Mouse (Mus musculus): ENCODE results near the gene Tmem102.

Gene Tmem102

DNA sequence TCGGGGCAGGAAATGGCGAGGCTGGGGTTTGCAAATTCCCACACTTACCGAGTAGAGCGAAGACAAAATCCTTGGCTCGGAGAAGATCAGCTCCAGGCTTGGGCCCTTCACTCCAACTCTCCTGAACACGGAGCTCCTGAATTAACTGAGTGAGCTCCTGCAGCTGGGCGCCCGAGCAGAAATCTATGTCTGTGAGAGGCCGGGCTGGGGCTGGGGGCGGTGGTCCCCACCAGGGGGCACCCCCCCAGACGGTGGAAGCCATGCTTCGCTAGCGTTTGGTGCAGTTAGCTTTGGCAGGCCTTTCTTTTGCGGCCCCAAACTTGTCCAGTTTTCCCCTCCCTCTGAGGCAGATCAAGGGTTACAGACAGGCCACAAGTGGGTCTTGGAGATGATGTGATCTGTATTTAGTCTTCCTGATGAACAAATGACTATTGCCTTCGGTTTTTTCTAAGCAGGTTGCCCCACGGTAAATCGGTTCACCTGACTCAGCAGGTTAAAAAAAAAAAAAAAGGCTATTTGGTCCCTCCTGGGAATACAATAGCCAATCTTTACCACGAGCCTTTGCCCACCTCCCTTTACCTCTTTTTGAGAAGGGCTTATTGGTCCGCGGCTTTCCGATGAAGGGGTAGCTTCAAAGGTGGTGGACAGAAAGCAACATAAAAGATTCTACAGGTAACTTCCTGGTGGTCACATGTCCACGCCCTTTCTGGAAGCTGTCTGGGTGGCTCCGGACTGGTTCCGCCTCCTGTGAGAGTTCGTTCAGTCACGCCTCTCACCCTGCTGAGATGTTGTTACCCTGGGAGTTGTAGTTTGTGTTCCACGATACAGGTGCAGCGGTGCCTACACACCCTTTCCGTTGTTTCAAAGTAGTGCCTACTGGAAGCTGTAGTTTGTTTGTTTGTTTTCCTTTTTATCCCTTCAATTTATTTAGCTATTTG, at the start of gene Tmem102:
Gene Tmem102 (minus strand): TSS at position 653 of the 938 bp plus-strand sequence.
- no peak for DNase-seq (ENCODE audit: low read depth)

GRCm38 (mm10) chr11:69854680-69855079, 49.3 kb upstream of the Tmem102 start:
- no peak for DNase-seq (ENCODE audit: low read depth)

- DNase-seq (ENCODE audit: low read depth) = peak; percentile 40
Observed at GRCm38 (mm10) chr11:69853994-69854393, 48.6 kb upstream of the Tmem102 start.

DNA sequence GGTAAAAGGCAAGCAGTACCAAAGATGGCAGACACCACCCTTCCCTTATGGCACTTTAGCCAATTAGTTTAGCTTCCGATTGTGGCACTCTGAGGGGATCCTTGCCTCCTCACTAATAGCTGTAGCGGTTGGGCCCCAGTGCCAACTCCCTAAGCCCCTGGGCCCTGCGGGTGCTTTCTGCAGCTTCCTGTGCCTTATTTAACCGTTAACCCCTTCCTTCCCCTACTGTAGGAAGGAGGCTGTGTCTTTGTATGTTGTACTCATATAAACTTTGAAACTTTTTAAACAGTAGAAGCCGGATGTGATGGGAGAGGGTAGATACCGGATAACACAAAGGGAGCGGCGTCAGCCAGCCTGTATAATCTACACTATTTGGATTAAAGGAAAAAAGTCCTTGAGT, 45.3 kb upstream of the Tmem102 start:
- no peak for DNase-seq (ENCODE audit: low read depth)

DNA sequence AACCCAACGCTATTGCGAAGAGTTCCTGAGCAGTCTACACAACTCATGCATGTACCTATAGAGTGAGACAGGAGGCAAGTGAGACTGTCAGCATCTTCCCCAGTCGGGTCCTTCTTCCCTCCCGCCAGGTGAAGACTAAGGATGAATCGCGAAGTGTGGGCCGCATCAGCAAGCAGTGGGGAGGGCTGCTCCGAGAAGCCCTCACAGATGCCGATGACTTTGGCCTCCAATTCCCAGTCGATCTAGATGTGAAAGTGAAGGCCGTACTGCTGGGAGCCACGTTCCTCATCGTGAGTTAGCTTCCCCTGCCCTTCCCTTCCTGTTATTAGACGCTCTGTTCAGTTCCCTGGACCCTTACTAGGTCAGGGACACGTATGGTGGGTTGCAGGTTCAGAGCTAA, 44.5 kb upstream of the Tmem102 start:
- no peak for DNase-seq (ENCODE audit: low read depth)

DNA sequence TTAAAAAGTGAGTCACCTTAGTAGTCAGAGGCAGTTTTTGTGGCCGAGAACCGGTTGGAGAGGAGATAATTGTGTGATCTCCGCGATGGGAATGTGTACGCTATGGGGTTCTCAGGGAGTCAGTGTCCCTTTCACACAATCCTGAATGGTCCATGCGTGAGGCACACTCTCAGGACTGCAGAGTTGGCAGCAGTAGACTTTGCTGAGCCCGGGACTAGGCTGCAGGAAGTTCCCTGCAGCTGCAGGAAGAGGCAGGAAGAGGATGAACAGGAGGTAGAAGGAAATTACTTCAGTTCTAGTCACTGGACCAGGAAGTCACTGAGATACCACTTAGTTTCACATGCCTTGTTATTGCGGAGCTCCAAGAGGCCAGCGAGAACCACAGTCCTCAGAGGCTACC, 43.7 kb upstream of the Tmem102 start:
- DNase-seq (ENCODE audit: low read depth) = no peak

DNA sequence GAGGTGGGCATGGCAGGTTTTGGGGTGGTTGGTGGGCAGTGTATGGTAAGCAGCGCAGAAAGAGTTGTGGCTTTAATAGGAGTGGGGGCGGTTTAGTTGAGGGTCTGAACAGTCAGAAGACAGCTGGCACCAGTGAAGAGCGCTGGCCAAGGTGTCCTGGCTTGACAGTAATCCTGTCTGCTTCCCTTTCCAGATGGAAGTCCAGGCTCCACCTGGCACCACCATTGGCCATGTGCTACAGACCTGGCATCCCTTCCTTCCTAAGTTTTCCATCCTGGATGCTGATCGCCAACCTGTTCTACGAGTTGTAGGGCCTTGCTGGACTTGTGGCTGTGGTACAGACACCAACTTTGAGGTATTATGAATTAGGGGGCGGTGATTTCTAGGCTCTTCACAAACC, 42.6 kb upstream of the Tmem102 start:
- DNase-seq (ENCODE audit: low read depth) = no peak

DNA sequence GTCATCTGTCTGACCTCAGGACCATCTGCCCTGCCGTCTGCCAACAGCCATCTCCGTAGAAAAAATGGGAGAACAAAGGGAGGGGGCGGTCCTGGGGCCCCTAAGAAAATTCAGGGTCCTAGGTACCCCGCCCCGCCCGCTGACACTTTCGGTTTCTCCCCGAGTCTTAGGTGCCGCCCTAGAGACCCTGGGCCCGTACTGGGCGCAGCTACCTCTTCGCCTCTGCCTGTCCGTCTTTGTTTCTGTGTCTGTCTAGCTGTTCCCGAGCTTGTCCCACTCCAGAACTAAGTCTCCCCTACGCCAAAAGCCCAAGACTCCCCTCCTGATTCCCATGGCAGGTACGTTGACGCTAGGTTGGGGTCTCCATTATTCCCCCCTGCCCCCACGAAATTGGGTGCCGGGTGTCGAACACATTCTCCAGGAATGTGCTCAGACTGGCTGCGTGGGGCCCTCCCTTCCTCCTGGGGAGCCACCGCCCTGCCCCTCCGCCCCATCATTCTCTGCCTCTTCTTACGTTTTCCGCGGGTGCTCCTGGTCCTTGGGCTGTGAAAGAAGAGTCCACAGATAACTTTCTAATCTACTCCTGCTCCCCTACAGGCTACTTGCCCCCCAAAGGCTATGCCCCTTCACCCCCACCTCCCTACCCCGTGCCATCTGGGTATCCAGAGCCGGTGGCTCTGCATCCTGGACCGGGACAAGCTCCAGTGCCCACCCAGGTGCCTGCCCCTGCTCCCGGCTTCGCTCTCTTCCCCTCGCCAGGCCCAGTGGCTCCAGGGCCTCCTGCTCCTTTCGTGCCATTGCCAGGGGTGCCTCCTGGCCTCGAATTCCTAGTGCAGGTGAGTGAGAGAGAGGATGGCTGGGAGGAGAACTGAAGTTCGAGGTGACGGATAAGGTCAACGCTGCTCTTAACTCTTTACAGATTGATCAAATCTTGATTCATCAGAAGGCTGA, 41.6 kb upstream of the Tmem102 start:
- DNase-seq (ENCODE audit: low read depth) = peak; percentile 85

GRCm38 (mm10) chr11:69846198-69846680, 40.8 kb upstream of the Tmem102 start, which contains the start of gene Plscr3:
TSS of gene Plscr3 (plus strand) at chr11:69846376.
- peak; percentile 92 for DNase-seq (ENCODE audit: low read depth)

DNA sequence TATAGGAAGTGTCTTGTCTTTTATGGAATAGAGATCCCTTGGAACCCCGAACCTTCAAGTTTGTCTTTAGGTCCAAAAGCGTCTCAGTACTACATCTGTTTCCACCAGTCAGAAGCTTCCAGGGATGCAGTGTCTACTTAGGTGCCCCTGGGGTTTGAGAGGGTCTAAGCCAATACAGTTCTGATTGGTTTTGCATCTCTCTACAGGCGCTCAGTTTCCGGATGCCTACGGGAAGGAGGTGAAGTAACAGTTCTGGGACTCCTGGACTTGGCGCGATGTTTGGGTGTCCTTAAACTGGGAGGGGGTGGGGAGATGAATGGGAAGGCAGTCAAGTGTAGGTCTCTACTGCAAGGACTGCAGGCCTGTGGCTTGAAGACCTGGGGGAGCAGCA, 33.3 kb upstream of the Tmem102 start:
- DNase-seq (ENCODE audit: low read depth) = no peak

- DNase-seq (ENCODE audit: low read depth) = peak; percentile 98
Observed at GRCm38 (mm10) chr11:69837952-69838713, 32.7 kb upstream of the Tmem102 start, which contains the start of gene Tmem256. TSS of gene Tmem256 (plus strand) at chr11:69838514.

DNA sequence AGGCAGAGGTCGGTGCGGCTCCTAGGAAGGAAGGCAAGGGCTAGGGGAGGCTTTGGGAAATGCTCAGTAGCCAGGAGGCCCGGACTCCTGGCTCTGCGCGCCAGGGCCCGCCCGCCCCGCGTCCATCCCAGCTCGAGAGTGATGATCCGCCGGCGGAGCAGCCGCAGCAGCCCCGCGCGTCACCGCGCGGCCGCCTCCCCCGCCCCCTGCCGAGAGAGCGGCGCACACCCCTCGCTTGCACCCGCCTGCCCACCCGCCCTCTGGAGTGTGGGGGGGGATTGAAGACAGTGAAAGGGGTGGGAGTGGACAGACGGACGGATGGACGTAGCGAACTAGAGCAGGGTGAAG, 32.2 kb upstream of the Tmem102 start, which contains the start of gene Nlgn2:
Gene Nlgn2 (minus strand): TSS at position 181 of the 348 bp plus-strand sequence.
- DNase-seq (ENCODE audit: low read depth) = no peak

- DNase-seq (ENCODE audit: low read depth) = peak; percentile 55
Observed at GRCm38 (mm10) chr11:69836703-69837576, 31.5 kb upstream of the Tmem102 start.

GRCm38 (mm10) chr11:69835966-69836335, 30.5 kb upstream of the Tmem102 start:
- peak; percentile 40 for DNase-seq (ENCODE audit: low read depth)

DNA sequence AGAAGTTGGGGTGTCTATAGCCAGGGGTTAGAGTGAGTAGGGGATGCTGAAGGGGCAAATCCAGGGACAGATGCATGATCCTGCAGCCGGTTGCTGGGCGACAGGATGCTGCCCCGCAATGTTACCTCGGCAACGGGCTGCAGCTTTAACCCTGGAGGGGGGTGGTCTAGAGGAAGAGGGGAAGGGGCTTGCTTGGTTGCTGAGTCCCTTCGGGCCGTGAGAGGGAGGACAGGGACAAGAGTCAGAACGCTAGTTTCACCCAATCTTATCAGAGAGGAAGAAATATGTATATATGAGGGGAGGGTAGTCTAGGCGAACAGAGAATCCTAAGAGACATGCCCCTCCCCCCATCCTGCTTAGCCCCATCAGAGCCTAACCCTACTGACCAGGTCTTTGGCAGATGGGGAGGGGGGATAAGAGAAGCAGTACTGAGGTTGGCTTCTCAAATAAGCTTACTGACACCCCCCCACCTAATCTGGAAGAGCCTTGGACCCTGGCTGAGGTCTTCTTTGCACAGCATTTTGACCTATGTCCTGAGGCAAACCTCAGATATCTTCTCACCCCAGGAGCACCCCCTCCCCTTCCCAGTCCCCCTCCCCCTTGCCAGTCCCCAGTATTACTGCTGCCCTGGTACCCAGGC, 30.0 kb upstream of the Tmem102 start:
- DNase-seq (ENCODE audit: low read depth) = peak; percentile 35

- DNase-seq (ENCODE audit: low read depth) = peak; percentile 71
Observed at GRCm38 (mm10) chr11:69834001-69834549, 28.7 kb upstream of the Tmem102 start.

DNA sequence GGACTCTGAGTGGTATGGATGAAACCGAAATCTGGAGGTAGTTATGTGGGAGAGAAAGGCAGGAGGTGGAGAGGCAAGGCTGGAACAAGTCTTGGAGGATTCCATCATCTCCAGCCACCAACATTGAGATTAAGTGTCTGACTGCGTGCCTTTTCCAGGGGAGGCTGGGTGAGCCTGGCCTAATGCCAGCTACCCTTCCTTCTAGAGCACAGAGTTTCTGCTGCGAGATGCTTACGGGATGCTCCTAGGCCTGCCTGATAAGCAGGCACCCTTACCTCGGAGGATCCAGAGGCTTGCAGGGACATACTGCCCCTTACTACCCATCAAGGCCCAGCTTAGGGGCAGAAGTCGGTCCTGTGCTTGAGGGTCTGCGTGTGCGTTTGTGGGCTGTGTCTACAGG, 28.1 kb upstream of the Tmem102 start:
- no peak for DNase-seq (ENCODE audit: low read depth)

- no peak for DNase-seq (ENCODE audit: low read depth)
Observed at GRCm38 (mm10) chr11:69828832-69829231, 23.4 kb upstream of the Tmem102 start.

DNA sequence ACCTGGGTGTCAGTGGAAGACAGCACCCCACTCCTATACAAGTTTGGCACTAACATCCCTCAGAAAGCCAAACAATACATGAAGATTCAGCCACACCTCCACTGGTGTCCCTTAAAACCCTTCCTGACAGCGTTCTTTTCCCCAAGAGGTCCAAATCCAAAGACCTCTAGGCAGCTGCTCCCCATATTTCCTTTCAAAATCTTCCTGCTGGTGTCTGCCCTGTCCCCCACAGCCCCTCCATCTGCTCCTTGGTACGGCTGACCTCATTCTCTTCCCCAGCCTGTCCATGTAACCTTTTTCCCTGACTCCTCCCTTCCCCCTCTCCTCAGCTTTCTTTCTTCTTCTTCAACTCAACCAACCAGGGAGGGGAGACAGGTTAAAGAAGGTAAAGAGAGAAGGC, 18.0 kb upstream of the Tmem102 start:
- no peak for DNase-seq (ENCODE audit: low read depth)

- no peak for DNase-seq (ENCODE audit: low read depth)
Observed at GRCm38 (mm10) chr11:69822080-69822479, 16.7 kb upstream of the Tmem102 start, which contains the start of gene Spem1. TSS of gene Spem1 (minus strand) at chr11:69822180.

Data from induced T-regulatory cell, adult 2 months (primary cell).